Mouse (Mus musculus) myocyte (in vitro differentiated cells): ENCODE results near the gene Cdk5. TPM values are rescaled to one million over a fixed set of nuclear protein-coding genes. Genes with fewer than 3 reads are reported as not detected.

Experiments
- H3K27me3 ChIP-seq: one replicate; pipeline ENCODE4 v1.6.1; 2011; ENCODE audit not compliant: control insufficient read depth, insufficient read depth, insufficient read length
- H3K36me3 ChIP-seq: one replicate; pipeline ENCODE4 v1.6.1; 2011; ENCODE audit not compliant: control insufficient read depth, insufficient read depth
- H3K4me2 ChIP-seq: one replicate; pipeline ENCODE4 v1.6.1; 2011; ENCODE audit warnings: low read depth, control low read depth
- H3K4me3 ChIP-seq: one replicate; pipeline ENCODE4 v1.5.1; 2011; ENCODE audit warnings: mild to moderate bottlenecking, control low read depth, moderate library complexity
- H3K79me2 ChIP-seq: one replicate; pipeline ENCODE4 v1.6.1; 2011; ENCODE audit not compliant: control insufficient read depth, insufficient read depth
- H3ac ChIP-seq: one replicate; pipeline ENCODE4 v1.6.1; 2011; ENCODE audit not compliant: control insufficient read depth, insufficient read length
- CEBPB ChIP-seq: IDR thresholded peaks from 2 replicates; pipeline ENCODE4 v1.6.1; 2011; ENCODE audit warnings: mild to moderate bottlenecking, moderate library complexity; ENCODE audit not compliant: poor library complexity, insufficient read depth, severe bottlenecking
- E2F4 ChIP-seq: IDR thresholded peaks from one replicate; pipeline ENCODE4 v1.6.1; 2011; ENCODE audit warnings: mild to moderate bottlenecking, control low read depth, moderate library complexity; ENCODE audit not compliant: insufficient read depth
- MAX ChIP-seq: IDR thresholded peaks from one replicate; pipeline ENCODE4 v1.6.1; 2011; ENCODE audit warnings: low read depth, mild to moderate bottlenecking, control low read depth
- MYOD1 ChIP-seq, 3 experiments: IDR thresholded peaks; one replicate each; pipeline ENCODE4 v1.6.1; 2011; ENCODE audit warnings: control low read depth in 2 of 3, low read depth in 2 of 3, mild to moderate bottlenecking in 2 of 3, moderate library complexity in 1 of 3; ENCODE audit not compliant: insufficient read length in 2 of 3, control insufficient read depth in 1 of 3
- MYOG ChIP-seq, 3 experiments: IDR thresholded peaks; one replicate each; pipeline ENCODE4 v1.6.1; 2011; ENCODE audit warnings: control low read depth in 2 of 3, low read depth in 2 of 3, mild to moderate bottlenecking in 2 of 3; ENCODE audit not compliant: insufficient read length in 2 of 3, control insufficient read depth in 1 of 3, insufficient read depth in 1 of 3
- POLR2A ChIP-seq: IDR thresholded peaks from one replicate; pipeline ENCODE4 v1.6.1; 2011; ENCODE audit warnings: low read depth, mild to moderate bottlenecking, control low read depth, moderate library complexity; ENCODE audit not compliant: insufficient read length
- POLR2AphosphoS2 ChIP-seq: IDR thresholded peaks from one replicate; pipeline ENCODE4 v1.6.1; 2011; ENCODE audit warnings: low read depth, control low read depth; ENCODE audit not compliant: insufficient read length
- REST ChIP-seq: IDR thresholded peaks from one replicate; pipeline ENCODE4 v1.6.1; 2011; ENCODE audit warnings: mild to moderate bottlenecking, control low read depth, moderate library complexity; ENCODE audit not compliant: insufficient read depth, insufficient read length
- SRF ChIP-seq: IDR thresholded peaks from one replicate; pipeline ENCODE4 v1.6.1; 2011; ENCODE audit warnings: low read depth; ENCODE audit not compliant: control insufficient read depth, insufficient read length
- TCF12 ChIP-seq: IDR thresholded peaks from one replicate; pipeline ENCODE4 v1.6.1; 2011; ENCODE audit warnings: mild to moderate bottlenecking, control low read depth; ENCODE audit not compliant: poor library complexity, insufficient read depth, severe bottlenecking
- TCF3 ChIP-seq: IDR thresholded peaks from one replicate; pipeline ENCODE4 v1.6.1; 2011; ENCODE audit warnings: low read depth, control low read depth; ENCODE audit not compliant: insufficient read length
- USF1 ChIP-seq: IDR thresholded peaks from one replicate; pipeline ENCODE4 v1.6.1; 2011; ENCODE audit warnings: low read depth, mild to moderate bottlenecking, control low read depth, moderate library complexity
- polyA plus RNA-seq: library from polyadenylated mRNA; unstranded; fragments of >200 nt; fragmentation: generic; extraction: Trizol; gene quantifications from one replicate; pipeline ENCODE4 v1.2.1, GENCODE M21; 2012; ENCODE audit warnings: missing spikeins

Gene Cdk5
- polyA plus RNA-seq, 1 experiment = 30.0 TPM

GRCm38 (mm10) chr5:24383026-24383859 lies 40.1 kb downstream of the Cdk5 start:
- H3K27me3 ChIP-seq = peaks cover 9% of the 10 kb centered on the region
- no peak overlapping the region for H3ac ChIP-seq
- no peaks in the 10 kb centered on the region for H3K79me2 ChIP-seq
- H3K4me3 ChIP-seq = peak overlapping the region; percentile 30
- TF ChIP-seq TCF12 (no peak), MYOG (IDR thresholded peaks at IDR 0.05; ENCODE audit: control insufficient read depth in 1 of 3, insufficient read depth in 1 of 3, insufficient read length in 2 of 3, low read depth in 2 of 3) (no peak), REST (no peak), MAX (no peak), USF1 (no peak), MYOD1 (IDR thresholded peaks at IDR 0.05; ENCODE audit: control insufficient read depth in 1 of 3, insufficient read length in 2 of 3, low read depth in 2 of 3) (peak in 1 of 3 experiments; percentile 47), CEBPB (no peak), SRF (peak; percentile 24), POLR2AphosphoS2 (peak; percentile 60), POLR2A (peak; percentile 63), TCF3 (no peak), E2F4 (no peak)
- peak overlapping the region; percentile 98 for H3K4me2 ChIP-seq
- H3K36me3 ChIP-seq = no peaks in the 10 kb centered on the region

- TF ChIP-seq MYOG (IDR thresholded peaks at IDR 0.05; ENCODE audit: control insufficient read depth in 1 of 3, insufficient read depth in 1 of 3, insufficient read length in 2 of 3, low read depth in 2 of 3) = no peak
- TF ChIP-seq SRF = no peak
- TF ChIP-seq TCF12 = no peak
- no peak for TF ChIP-seq REST
- TF ChIP-seq MYOD1 (IDR thresholded peaks at IDR 0.05; ENCODE audit: control insufficient read depth in 1 of 3, insufficient read length in 2 of 3, low read depth in 2 of 3) = no peak
- Histone ChIP-seq H3ac (no peak overlapping the region), H3K4me2 (no peak overlapping the region), H3K79me2 (no peaks in the 10 kb centered on the region), H3K36me3 (no peaks in the 10 kb centered on the region), H3K27me3 (peaks cover 20% of the 10 kb centered on the region), H3K4me3 (no peak overlapping the region)
Observed at GRCm38 (mm10) chr5:24381988-24382387, 41.3 kb downstream of the Cdk5 start.

- no peaks in the 10 kb centered on the region for H3K36me3 ChIP-seq
- H3K4me2 ChIP-seq = no peak overlapping the region
- no peaks in the 10 kb centered on the region for H3K79me2 ChIP-seq
- TF ChIP-seq E2F4 = no peak
- no peak for TF ChIP-seq MYOD1 (IDR thresholded peaks at IDR 0.05; ENCODE audit: control insufficient read depth in 1 of 3, insufficient read length in 2 of 3, low read depth in 2 of 3)
- TF ChIP-seq MAX = no peak
- TF ChIP-seq TCF3 = no peak
- no peak for TF ChIP-seq POLR2A
- TF ChIP-seq REST = no peak
- TF ChIP-seq CEBPB = no peak
- no peak for TF ChIP-seq SRF
- TF ChIP-seq TCF12 = no peak
- TF ChIP-seq POLR2AphosphoS2 = no peak
- no peak for TF ChIP-seq USF1
- TF ChIP-seq MYOG (IDR thresholded peaks at IDR 0.05; ENCODE audit: control insufficient read depth in 1 of 3, insufficient read depth in 1 of 3, insufficient read length in 2 of 3, low read depth in 2 of 3) = no peak
- peaks cover 20% of the 10 kb centered on the region for H3K27me3 ChIP-seq
- H3K4me3 ChIP-seq = no peak overlapping the region
- H3ac ChIP-seq = no peak overlapping the region
Observed at GRCm38 (mm10) chr5:24381486-24381885, 41.8 kb downstream of the Cdk5 start.

DNA sequence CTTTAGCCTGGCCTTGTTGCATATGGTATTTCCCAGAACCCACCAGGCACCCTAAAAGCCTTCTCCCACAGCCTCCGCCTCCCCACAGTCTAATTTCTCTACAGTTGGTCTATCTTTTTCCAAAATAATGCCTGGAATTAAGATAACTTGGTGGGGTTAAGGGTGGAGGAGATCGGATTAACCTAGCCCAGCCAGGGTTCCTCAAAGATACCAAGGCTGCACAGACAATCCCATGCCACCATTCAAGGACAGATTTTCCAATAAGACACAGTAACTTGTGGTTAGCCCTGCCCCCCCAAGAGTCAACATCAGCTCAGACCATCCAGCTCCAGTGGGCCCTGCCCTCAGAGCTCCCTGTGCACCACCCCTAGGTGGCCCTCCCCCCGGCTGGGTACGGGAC lies 42.8 kb downstream of the Cdk5 start:
- H3K4me3 ChIP-seq = no peak overlapping the region
- H3K36me3 ChIP-seq = no peaks in the 10 kb centered on the region
- H3K79me2 ChIP-seq = no peaks in the 10 kb centered on the region
- TF ChIP-seq CEBPB (no peak), MAX (no peak), SRF (no peak), POLR2A (no peak), E2F4 (no peak), MYOG (IDR thresholded peaks at IDR 0.05; ENCODE audit: control insufficient read depth in 1 of 3, insufficient read depth in 1 of 3, insufficient read length in 2 of 3, low read depth in 2 of 3) (no peak), POLR2AphosphoS2 (no peak), TCF12 (no peak), USF1 (no peak), MYOD1 (IDR thresholded peaks at IDR 0.05; ENCODE audit: control insufficient read depth in 1 of 3, insufficient read length in 2 of 3, low read depth in 2 of 3) (no peak), REST (no peak), TCF3 (no peak)
- H3ac ChIP-seq = no peak overlapping the region
- no peak overlapping the region for H3K4me2 ChIP-seq
- H3K27me3 ChIP-seq = peaks cover 20% of the 10 kb centered on the region

DNA sequence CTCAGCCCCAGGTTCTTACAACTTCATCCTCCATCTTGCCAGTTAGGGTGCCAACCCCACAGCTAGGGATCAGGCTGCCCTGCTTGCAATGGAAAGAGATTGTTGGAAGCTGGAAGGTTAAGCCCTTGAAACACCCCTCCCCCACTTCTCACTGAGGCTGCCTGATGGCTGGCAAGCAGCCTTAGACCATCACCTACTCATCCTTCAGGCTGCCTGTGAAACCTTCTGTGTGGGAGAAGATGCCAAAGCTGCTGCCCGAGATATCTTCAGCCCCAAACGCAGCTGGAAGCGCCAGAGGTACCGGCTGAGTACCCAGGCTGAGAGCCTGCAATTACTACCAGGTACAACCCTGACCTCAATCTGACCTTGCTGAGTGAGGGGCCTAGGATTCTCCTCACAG lies 43.8 kb downstream of the Cdk5 start:
- Histone ChIP-seq H3K27me3 (peaks cover 20% of the 10 kb centered on the region), H3ac (no peak overlapping the region), H3K4me3 (no peak overlapping the region), H3K36me3 (no peaks in the 10 kb centered on the region), H3K4me2 (no peak overlapping the region), H3K79me2 (no peaks in the 10 kb centered on the region)
- no peak for TF ChIP-seq CEBPB
- TF ChIP-seq MYOD1 (IDR thresholded peaks at IDR 0.05; ENCODE audit: control insufficient read depth in 1 of 3, insufficient read length in 2 of 3, low read depth in 2 of 3) = no peak
- no peak for TF ChIP-seq USF1
- TF ChIP-seq TCF12 = no peak
- no peak for TF ChIP-seq POLR2A
- no peak for TF ChIP-seq TCF3
- no peak for TF ChIP-seq MYOG (IDR thresholded peaks at IDR 0.05; ENCODE audit: control insufficient read depth in 1 of 3, insufficient read depth in 1 of 3, insufficient read length in 2 of 3, low read depth in 2 of 3)
- TF ChIP-seq REST = no peak
- no peak for TF ChIP-seq POLR2AphosphoS2
- TF ChIP-seq SRF = no peak
- no peak for TF ChIP-seq E2F4
- no peak for TF ChIP-seq MAX
